8 mouse cellular contexts compared by ENCODE assay signal in genomic region chr14:103069864-103070611, GRCm38 (mm10). TPM values are rescaled to one million over a fixed set of nuclear protein-coding genes. Genes with fewer than 3 reads are reported as not detected.
DNase-seq lines count a peak whose midpoint lies in the region; ATAC-seq and TF ChIP-seq lines count a peak whose summit lies in the region.

Gene Cln5 (plus strand): TSS chr14:103070216.

- H3K27me3 ChIP-seq in hindbrain, postnatal 0 days (ENCODE audit: insufficient read depth, low read length), result no peaks in the 10 kb centered on the region

- intact Hi-C loops in gastrocnemius, adult 2 months (cut with DNase I), result loop anchor here (1.0 to 5.0 kb wide), 3 partner anchors 17 to 467 kb away; partner anchors contain the start of gene Fbxl3
- intact Hi-C loops in left cerebral cortex, adult 2 months (cut with DNase I), result loop anchor here (1.0 to 5.0 kb wide), 3 partner anchors 29 to 467 kb away; partner anchors contain the start of gene Fbxl3

- DNase-seq in WW6 (ENCODE audit: low read depth, low spot score), result peak; percentile 82
- DNase-seq in cerebellum, postnatal 4 days (ENCODE audit: low spot score in 2 of 2), result peak; percentile 79 to 90
- DNase-seq in gastrocnemius, adult 2 months, result peak; percentile 98
- peak; percentile 98 for DNase-seq in hindbrain, postnatal 0 days (ENCODE audit: low spot score)
- peak; percentile 88 to 92 for DNase-seq in left cerebral cortex, adult 2 months (ENCODE audit: extremely low spot score in 1 of 2, low spot score in 2 of 2)
- DNase-seq in right cerebral cortex, adult 2 months (ENCODE audit: low spot score in 2 of 2), result peak; percentile 80 to 85
- DNase-seq in urinary bladder, postnatal 14 days (ENCODE audit: low spot score), result peak; percentile 95

- H3K4me1 ChIP-seq in hindbrain, postnatal 0 days (ENCODE audit: insufficient read depth, low read length), result peaks cover 3% of the 10 kb centered on the region; the same call in 1 of the 2 replicates

- H3K4me3 ChIP-seq in gastrocnemius, adult 2 months, result peak within 1 kb of the TSS; percentile 78
- peak within 1 kb of the TSS; percentile 52 for H3K4me3 ChIP-seq in hindbrain, postnatal 0 days (ENCODE audit: low read length)
- H3K4me3 ChIP-seq in left cerebral cortex, adult 2 months, result peak within 1 kb of the TSS; percentile 69

- WGBS in hindbrain, postnatal 0 days, result under 1% methylated on average over 56 of the region's 65 CpGs

- H3K9me3 ChIP-seq in hindbrain, postnatal 0 days (ENCODE audit: low read length), result no peaks in the 10 kb centered on the region

- H3K27ac ChIP-seq in gastrocnemius, adult 2 months, result peak within 1 kb of the TSS; percentile 96
- H3K27ac ChIP-seq in hindbrain, postnatal 0 days, result peak within 1 kb of the TSS; percentile 82
- peak within 1 kb of the TSS; percentile 84 for H3K27ac ChIP-seq in left cerebral cortex, adult 2 months

- peak; percentile 99 for ATAC-seq in hindbrain, postnatal 0 days
- peak; percentile 74 for ATAC-seq in megakaryocyte, adult 5-6 weeks (ENCODE audit: poor library complexity, severe bottlenecking)

- H3K4me2 ChIP-seq in hindbrain, postnatal 0 days (ENCODE audit: low read depth, low read length), result peak within 1 kb of the TSS; percentile 96

- TF ChIP-seq CTCF in gastrocnemius, adult 2 months (IDR thresholded peaks at IDR 0.05), result peak; percentile 36; the same call in 1 of the 2 replicates
- peak; percentile 66 for TF ChIP-seq CTCF in hindbrain, postnatal 0 days (IDR thresholded peaks at IDR 0.05; ENCODE audit: low read depth)
- peak; percentile 40 for TF ChIP-seq CTCF in left cerebral cortex, adult 2 months (IDR thresholded peaks at IDR 0.05)

- peak within 1 kb of the TSS; percentile 61 for H3K9ac ChIP-seq in hindbrain, postnatal 0 days (replicated peaks; ENCODE audit: low read length)

- H3K36me3 ChIP-seq in hindbrain, postnatal 0 days (ENCODE audit: insufficient read depth, low read length), result peaks cover 4% of the 10 kb centered on the region; the same call in 1 of the 2 replicates

RNA-seq across cellular contexts. Expression of gene Cln5, which starts in this region (rescaled TPM):
- 10 to 100 TPM; 12.6 to 14.4 TPM for total RNA-seq in gastrocnemius, adult 2 months (2021)
- 11.8 and 14.9 TPM in 2 replicates for total RNA-seq in hindbrain, postnatal 0 days (2014; rRNA removed)
- polyA plus RNA-seq in hindbrain, postnatal 0 days (2015; fragmentation: Nextera tagmentation; extraction: Ambion mirVana), result 14.0 and 14.5 TPM in 2 replicates
- total RNA-seq in left cerebral cortex, adult 2 months (2021), result 10 to 100 TPM in 1 of 2 experiments, 1 to 10 TPM in 1; 7.7 to 11.6 TPM
- total RNA-seq in megakaryocyte, adult 5-6 weeks (2015), result 77.7 and 81.1 TPM in 2 replicates
- total RNA-seq in megakaryocyte, adult 5-6 weeks (2017), result 77.6 and 82.9 TPM in 2 replicates

Comparison
In these comparisons a context has a peak if more than half of its experiments do, and no peak if none do; other contexts are left out.
1. Peak in every context shown above with its lines: DNase-seq, ATAC-seq, H3K4me3 ChIP-seq and H3K27ac ChIP-seq.